Mouse (Mus musculus) embryonic fibroblast, embryonic 13.5 days (primary cell): ENCODE data around the gene Skp1a.

Experiments
- CTCF ChIP-seq: IDR thresholded peaks from 2 replicates; pipeline ENCODE4 v1.5.1; 2011; ENCODE audit warnings: mild to moderate bottlenecking, control low read depth, low read length, moderate library complexity, borderline replicate concordance; ENCODE audit not compliant: insufficient read depth
- POLR2A ChIP-seq: IDR thresholded peaks from 2 replicates; pipeline ENCODE4 v1.6.1; 2011; ENCODE audit warnings: low read depth, mild to moderate bottlenecking, control low read depth, low read length, moderate library complexity

- TF ChIP-seq POLR2A (no peak), CTCF (no peak)
Measured at GRCm38 (mm10) chr11:52230694-52231093, 1.1 kb upstream of the Skp1a start.
